Mouse (Mus musculus) left cerebral cortex, adult 11 months (tissue): ENCODE results near the gene Sema7a.

ENCODE experiments used
- DNase-seq: peaks from one replicate; pipeline ENCODE4 v3.0.0; 2022; ENCODE audit warnings: low spot score

Gene Sema7a

DNA sequence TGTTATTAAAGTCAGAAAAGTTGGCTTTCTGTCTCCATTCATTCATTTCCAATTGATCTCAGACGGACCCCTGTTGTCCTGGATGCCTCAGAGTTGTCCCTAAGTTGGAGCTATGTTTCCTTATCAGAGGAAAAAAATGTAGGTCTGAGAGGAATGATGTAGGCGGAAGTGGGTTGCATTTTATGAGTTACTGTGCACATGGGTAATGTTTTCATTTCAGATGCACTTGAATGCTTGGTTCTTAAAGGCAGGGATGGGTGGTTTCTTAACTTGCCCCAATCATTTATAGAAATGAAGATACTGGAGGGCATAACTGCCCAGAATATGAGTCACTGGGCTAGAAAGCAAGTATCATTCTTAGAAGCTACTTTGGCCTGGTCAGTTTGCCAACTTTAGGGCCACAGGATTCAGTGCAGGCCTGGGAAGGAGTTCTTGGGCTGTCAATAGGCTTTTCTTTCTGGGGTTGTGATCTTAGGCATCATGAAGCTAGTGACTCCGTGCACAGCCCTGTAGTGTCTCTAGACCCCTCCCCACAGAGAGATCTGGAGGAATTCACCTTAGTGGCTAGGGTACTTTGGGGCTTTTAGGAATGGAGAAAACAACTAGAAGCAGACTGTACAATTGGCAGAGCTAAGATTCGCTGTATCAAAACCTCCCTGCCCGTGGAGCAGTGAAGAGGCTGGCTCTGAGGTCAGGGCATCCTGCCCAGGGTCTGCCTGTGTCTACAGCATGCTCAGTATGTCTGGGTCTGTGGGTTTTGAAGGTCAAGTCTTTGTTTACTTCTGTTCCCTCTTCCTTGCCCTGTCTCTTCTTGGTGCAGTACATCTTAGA lies 1.5 kb upstream of the Sema7a start:
- no peak for DNase-seq

DNA sequence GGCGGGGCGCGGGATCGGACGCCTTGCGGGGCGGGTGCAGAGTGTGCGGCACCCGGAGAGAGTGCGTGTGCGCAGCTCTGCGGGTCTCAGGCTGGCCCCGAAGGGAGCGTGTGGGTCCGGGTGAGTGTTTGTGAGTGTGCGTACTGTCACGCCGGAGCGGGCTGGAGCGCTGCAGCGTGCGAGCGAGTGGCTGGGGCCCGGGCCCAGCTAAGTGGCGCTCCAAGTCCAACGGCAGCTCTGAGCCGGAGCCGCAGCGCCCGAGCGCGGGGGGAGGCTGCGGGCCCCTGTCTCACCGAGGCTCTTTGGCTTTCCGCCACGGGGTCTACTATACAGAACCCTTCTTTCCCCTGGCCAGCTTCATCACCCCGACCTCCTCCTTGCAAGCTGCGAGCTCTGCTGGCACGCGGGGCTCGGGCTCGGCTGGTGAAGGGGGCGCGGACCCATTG lies 460 bp downstream of the Sema7a start:
- DNase-seq: no peak

DNA sequence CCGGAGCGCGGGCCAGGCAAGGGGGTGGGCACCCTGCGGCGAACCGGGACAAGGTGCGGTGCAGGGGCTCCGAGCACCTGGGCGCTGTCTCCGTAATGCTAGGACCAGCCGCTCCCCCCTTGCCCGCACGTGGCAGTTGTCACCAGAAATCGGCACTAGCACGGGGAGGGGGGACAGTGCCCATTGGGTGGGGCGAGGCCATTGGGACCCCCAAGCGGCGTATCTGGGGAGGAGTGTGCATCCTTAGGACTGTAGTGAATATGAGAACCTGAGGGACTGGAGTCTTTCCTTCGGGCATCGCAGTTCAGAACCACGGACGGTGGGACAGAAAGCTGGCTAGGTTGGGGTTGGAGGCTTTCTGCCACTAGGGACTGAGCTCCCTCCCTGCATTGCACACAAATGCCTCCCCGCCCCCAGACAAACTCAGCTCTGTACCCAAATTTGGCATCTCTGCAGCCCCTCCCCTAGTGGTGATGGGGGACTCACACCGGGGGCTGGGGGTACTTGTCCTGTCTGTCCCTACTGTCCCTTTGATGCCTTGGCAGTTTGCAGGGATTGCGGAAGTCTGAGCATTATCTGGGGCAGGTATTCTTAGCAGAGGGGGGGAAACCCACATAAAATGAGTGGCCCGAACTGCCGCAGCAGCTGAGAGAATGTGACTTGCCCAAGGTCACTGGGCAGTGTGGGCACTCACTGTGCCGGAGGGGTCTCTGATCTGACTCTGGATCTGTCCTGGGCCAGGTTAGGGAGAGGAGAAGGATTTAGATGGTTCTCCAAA lies 1.1 kb downstream of the Sema7a start:
- no peak for DNase-seq

- DNase-seq: no peak
Measured at GRCm38 (mm10) chr9:57942039-57942438, 2.1 kb downstream of the Sema7a start.

DNA sequence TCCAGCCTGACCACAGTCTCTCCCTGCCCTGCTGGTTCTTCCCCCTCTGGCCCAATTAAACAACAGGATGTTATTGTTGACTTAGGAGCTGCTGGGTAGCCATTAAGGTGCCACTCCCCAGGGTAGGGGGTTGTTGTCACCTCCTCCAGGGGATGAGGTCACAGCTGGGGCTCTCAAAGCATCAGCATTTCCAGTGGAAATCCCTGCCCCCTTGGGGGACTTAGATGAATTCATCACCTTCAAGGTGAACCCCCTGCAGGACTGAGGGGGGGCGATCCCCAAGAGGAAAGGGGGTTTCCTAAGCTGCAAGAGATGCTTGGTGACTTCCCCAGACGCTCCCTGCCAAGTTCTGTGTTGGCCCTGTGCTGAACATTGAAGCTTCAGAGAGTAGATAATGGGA lies 3.2 kb downstream of the Sema7a start:
- no peak for DNase-seq

- no peak for DNase-seq
Measured at GRCm38 (mm10) chr9:57944572-57944971, 4.7 kb downstream of the Sema7a start.

- DNase-seq: no peak
Measured at GRCm38 (mm10) chr9:57945771-57946616, 6.1 kb downstream of the Sema7a start.

DNA sequence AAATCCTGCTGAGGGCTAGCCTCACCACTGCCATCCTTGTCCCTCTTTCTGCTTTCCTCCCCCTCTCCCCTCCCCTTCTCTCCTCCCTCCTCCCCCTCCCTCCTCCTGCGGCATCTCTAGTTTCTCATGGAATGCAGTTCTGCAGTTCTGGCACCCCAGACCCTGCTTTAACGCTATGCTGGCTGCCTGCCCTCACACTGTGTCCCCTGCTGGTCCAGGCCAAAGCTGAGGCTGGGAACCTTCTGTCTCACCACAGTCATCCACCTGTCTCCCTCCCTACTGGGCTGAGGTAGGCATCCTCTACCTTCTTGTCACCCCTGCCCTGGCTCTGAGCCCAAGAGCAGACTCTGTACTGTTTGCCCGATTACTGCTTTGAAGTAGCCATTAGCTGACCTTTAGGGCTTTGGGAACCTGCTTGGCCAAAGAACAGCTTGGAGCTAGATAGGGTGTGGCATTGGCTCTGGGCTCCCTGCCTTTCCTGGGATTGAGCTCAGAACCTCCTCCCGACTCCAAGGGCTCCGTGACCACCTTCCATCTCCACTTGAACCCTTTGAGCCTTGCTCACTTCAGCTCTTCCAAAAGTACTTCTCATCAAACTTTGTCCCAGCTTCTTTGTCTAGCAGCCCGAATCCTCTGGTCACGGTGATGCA lies 7.6 kb downstream of the Sema7a start:
- no peak for DNase-seq

GRCm38 (mm10) chr9:57948333-57948931 lies 8.5 kb downstream of the Sema7a start:
- no peak for DNase-seq

DNA sequence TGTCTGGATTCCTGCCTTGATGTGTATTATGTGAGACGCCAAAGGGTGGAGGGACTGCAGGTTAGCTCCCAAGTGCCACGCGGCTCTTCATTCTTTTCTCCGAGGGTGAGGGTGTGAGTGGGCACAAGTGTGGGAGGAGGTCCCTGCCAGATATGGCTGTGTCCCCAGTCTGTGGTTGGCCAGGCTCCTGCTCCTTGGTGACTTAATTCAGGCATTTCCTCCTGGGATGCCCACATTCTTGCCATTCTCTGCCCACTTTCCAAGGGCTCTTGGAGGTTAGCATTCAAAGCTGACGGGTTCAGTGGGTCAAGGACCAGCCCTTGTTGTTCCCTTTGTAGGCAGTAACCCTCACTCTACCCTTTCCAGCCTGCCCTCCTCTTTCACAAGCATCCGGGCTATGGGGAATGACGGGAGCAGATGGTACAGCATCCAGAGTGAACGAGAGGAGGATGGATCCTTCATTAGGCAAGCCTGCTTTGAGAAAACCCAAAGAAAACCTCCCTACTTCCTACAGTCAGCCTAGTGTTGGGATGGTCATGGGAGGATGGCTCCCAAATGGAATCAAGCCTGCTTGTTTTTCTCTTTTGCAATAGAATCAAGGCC lies 9.3 kb downstream of the Sema7a start:
- no peak for DNase-seq

- no peak for DNase-seq
Measured at GRCm38 (mm10) chr9:57949879-57950278, 10.0 kb downstream of the Sema7a start.

- peak; percentile 65 for DNase-seq
Measured at GRCm38 (mm10) chr9:57950519-57950918, 10.6 kb downstream of the Sema7a start.

DNA sequence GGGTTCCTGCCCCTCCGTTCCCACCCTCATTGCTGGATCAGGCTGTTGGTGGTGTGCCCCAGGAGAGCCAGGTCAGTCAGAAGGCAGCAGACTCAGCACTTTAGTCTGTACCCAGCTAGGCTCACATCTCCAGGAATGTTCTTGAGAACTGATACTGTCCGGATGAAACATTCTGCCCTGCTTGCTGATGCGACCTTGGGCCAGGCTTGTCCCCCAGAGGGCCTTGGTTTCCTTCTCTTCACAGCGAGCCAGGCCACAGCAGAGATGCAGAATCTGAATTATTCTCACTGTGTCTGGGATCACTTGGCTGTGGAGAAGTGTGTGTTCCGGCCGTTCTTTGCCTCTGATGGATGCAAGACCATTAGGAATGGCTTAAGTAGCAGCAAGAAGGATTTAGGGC lies 12.1 kb downstream of the Sema7a start:
- no peak for DNase-seq

DNA sequence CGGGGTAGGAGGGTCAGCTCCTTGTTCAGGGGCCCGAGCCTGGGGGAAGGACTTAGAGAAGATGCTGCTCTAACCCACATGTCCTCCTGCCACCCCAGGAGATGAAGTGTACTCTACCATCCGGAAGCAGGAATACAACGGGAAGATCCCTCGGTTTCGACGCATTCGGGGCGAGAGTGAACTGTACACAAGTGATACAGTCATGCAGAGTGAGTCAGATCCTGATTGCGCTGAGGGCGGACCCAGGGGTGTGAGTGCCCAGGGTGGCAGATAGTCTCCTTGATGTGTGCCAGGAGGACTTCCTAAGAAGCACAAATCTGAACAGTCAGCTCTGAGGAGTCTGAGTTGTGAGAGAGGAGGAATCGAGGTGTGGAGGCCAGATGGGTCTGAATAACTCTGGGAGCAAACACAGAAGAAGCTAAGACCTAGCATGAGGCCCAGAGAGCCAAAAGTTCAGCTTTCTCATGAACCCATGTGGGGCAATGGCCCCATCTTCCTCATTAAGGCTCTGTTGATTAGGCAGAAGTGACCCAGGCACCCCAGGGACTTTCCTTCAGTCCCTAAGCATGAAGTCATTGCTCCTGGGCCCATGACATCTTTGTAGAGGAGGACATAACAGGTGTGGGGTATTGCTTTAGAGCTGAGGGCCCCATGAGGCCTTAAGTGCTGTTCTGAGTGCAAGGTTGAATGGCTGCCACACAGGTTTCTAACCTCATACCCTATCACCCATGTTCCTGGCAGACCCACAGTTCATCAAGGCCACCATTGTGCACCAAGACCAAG lies 15.2 kb downstream of the Sema7a start:
- no peak for DNase-seq

DNA sequence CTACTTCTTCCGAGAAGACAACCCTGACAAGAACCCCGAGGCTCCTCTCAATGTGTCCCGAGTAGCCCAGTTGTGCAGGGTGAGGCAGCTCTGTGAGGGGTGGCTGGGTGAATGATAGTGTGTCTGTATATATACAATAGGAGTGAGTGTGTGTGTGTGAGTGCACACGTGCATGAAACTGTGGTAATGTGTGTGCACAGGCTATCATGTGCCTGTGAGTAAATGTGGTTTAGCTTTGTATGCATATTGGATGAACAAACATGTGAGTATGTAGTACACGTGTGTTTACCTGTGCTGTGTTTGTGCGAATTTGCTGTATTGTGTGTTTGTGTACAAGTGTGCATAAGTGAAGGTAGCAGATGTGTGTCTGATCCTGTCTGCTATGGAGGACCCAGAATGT lies 15.9 kb downstream of the Sema7a start:
- DNase-seq: no peak

DNA sequence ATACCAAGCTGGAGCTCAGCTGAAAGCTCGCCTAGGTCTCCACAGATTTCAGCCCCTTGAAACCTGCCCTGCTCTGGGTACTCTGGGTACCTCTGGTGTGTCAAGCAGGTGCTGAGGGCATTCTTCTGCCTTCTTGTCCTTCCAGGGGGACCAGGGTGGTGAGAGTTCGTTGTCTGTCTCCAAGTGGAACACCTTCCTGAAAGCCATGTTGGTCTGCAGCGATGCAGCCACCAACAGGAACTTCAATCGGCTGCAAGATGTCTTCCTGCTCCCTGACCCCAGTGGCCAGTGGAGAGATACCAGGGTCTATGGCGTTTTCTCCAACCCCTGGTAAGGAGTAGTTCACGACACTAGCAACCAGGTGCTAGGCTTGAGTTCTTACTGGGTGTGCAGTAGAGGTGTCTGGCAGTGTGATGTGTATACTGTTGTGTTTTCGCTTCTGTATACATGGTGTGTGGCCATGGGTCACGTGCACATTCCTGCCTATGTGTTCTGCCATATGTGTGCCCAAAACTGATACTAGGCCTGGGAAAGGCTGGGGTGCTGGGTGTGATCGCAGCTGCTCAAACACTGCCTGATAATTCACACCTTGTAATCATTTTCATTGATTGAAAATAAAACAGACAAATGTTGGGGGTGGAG lies 16.4 kb downstream of the Sema7a start:
- no peak for DNase-seq

DNA sequence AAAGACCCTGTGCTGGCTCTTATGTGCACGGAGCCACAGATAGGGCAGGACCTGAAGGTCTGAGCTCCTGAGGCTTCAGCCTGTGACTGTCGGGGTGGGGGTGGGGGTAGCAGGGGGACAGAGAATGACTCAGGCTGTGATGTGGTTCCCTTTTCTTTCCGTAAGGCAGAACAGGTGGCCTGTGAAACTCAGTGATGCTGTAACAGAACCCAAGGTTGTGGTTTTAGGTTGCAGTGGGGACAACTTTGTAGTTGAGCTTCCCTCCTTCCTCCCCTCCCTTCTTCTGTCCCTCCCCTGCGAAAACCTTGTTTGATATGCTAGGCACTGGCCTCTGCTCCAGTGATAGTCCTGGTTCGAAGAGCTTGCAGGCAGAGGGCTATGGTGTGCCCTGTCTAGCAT lies 16.9 kb downstream of the Sema7a start:
- no peak for DNase-seq

DNA sequence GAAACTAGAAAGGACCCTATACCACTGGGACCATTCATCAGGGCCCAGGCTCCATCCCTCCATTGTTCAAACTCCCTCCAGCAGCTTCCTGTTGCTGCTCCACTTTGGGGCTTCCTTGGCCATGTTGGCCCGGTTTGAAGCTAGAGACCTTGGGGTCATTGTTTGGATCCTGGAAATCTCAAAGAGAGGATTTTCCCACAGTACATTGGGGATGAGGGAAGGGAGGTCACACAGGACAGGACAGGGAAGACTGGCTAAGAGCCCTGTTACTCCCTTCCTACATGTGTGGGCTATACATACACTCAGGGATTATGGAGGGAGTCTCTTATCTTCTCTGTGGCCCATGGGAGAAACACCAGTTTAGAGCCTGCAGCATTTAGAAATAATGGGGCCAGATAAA lies 18.7 kb downstream of the Sema7a start:
- DNase-seq: no peak

GRCm38 (mm10) chr9:57959399-57959798 lies 19.5 kb downstream of the Sema7a start:
- no peak for DNase-seq
